Mouse (Mus musculus) ES-E14 (cell line): Measurements from ENCODE around the gene E2f2. TPM values are rescaled to one million over a fixed set of nuclear protein-coding genes. Genes with fewer than 3 reads are reported as not detected.

Experiments used
- DNase-seq: peaks from one replicate; pipeline ENCODE4 v3.0.0-alpha.2; 2013; ENCODE audit warnings: low read depth, low spot score
- H3K27ac ChIP-seq: 2 replicates; pipeline ENCODE4 v1.5.1; 2012; ENCODE audit warnings: low read depth, mild to moderate bottlenecking, low read length, moderate library complexity, mixed read lengths; ENCODE audit not compliant: poor library complexity, insufficient read depth, severe bottlenecking
- H3K36me3 ChIP-seq: 2 replicates; pipeline ENCODE4 v1.6.1; 2012; ENCODE audit warnings: mild to moderate bottlenecking, low read length, moderate library complexity, mixed read lengths; ENCODE audit not compliant: control insufficient read depth, poor library complexity, insufficient read depth, severe bottlenecking
- H3K4me1 ChIP-seq, 2 experiments: fragments of 150-350 bp in 1 of 2; sonication (generic) in 1 of 2; 2 replicates each; pipeline ENCODE4 v1.6.1; 2012; ENCODE audit warnings: low read length in 2 of 2, mild to moderate bottlenecking in 1 of 2, mixed read lengths in 1 of 2; ENCODE audit not compliant: control insufficient read depth in 2 of 2, insufficient read depth in 2 of 2, poor library complexity in 1 of 2
- H3K4me3 ChIP-seq, 2 experiments: fragments of 150-350 bp in 1 of 2; sonication (generic) in 1 of 2; 2 replicates each; pipeline ENCODE4 v1.5.1; 2012; ENCODE audit warnings: low read length in 2 of 2, low read depth in 1 of 2, mild to moderate bottlenecking in 1 of 2, mixed read lengths in 1 of 2; ENCODE audit not compliant: insufficient read depth in 1 of 2, poor library complexity in 1 of 2, severe bottlenecking in 1 of 2
- H3K9ac ChIP-seq: 2 replicates; pipeline ENCODE4 v1.6.1; 2012; ENCODE audit warnings: low read depth, mild to moderate bottlenecking, low read length, mixed read lengths; ENCODE audit not compliant: poor library complexity, insufficient read depth, severe bottlenecking
- H3K9me3 ChIP-seq: fragments of 150-350 bp; sonication (generic); 2 replicates; pipeline ENCODE4 v1.6.1; 2012; ENCODE audit warnings: low read depth, mild to moderate bottlenecking, low read length; ENCODE audit not compliant: control insufficient read depth, insufficient read depth
- CHD2 ChIP-seq: IDR thresholded peaks from 2 replicates; pipeline ENCODE4 v1.6.1; 2014; ENCODE audit warnings: mild to moderate bottlenecking, low read depth, low read length, inconsistent platforms
- HCFC1 ChIP-seq: IDR thresholded peaks from 2 replicates; pipeline ENCODE4 v1.6.1; 2012; ENCODE audit warnings: low read length, inconsistent platforms, borderline replicate concordance; ENCODE audit not compliant: insufficient read depth
- MAFK ChIP-seq: IDR thresholded peaks from 2 replicates; pipeline ENCODE4 v1.6.1; 2014; ENCODE audit warnings: mild to moderate bottlenecking, low read depth, low read length, inconsistent platforms; ENCODE audit not compliant: insufficient read depth
- ZC3H11A ChIP-seq: IDR thresholded peaks from 2 replicates; pipeline ENCODE4 v1.6.1; 2012; ENCODE audit warnings: low read depth, mild to moderate bottlenecking, inconsistent platforms, low read length, borderline replicate concordance
- ZNF384 ChIP-seq: IDR thresholded peaks from 2 replicates; pipeline ENCODE4 v1.6.1; 2012; ENCODE audit warnings: low read depth, low read length, inconsistent platforms
- in situ Hi-C, 2 experiments: fragments of 600-800 bp; cut with MboI; formaldehyde crosslinking; loops; one replicate each; pipeline ENCODE4 v1.15.1; 2025; ENCODE audit warnings: low sequenced_read_pairs in 2 of 2, inconsistent platforms in 1 of 2; ENCODE audit not compliant: unreplicated experiment in 2 of 2
- total RNA-seq: library from RNA; depleted of rRNA; stranded (reverse); fragments of 300-350 nt; gene quantifications from 2 replicates; pipeline ENCODE4 v1.2.3, GENCODE M21; 2012

E2f2 gene
- total RNA-seq, 1 experiment = 7.5 TPM

DNA sequence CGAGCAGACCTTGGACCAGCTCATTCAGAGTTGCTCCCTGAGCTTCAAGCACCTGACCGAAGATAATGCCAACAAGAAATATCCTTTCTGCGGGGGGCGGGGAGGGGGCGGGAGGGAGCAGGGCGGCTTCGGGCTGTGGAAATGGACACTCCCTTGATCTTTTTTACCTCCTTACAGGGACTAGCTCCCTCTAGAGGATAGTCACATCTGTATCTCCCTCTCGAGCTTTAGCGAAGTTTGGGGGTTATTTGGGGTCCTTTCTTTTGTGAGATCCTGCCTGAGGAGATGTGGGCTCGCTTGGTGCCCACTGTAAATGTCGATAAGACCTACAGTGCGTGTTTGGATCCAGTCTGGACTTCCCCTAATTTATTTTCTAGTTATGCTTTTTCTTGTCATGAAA is 9.2 kb downstream of the E2f2 start:
- no peaks in the 10 kb centered on the region for H3K9me3 ChIP-seq
- H3K27ac ChIP-seq = 0 out of 2 replicates have a peak overlapping the region, but pooled peaks have one; percentile 35
- peaks cover 4 to 12% of the 10 kb centered on the region in 2 experiments; a peak in 3 of 4 replicates for H3K4me1 ChIP-seq
- DNase-seq = no peak
- no peak for TF ChIP-seq HCFC1
- no peak for TF ChIP-seq ZC3H11A
- no peak for TF ChIP-seq CHD2
- no peak for TF ChIP-seq MAFK
- no peak for TF ChIP-seq ZNF384
- peak overlapping the region; percentile 47; a peak in 3 of 4 replicates for H3K4me3 ChIP-seq
- no peak overlapping the region for H3K9ac ChIP-seq
- H3K36me3 ChIP-seq = peaks cover 15% of the 10 kb centered on the region
- in situ Hi-C loops = no loop called here

DNA sequence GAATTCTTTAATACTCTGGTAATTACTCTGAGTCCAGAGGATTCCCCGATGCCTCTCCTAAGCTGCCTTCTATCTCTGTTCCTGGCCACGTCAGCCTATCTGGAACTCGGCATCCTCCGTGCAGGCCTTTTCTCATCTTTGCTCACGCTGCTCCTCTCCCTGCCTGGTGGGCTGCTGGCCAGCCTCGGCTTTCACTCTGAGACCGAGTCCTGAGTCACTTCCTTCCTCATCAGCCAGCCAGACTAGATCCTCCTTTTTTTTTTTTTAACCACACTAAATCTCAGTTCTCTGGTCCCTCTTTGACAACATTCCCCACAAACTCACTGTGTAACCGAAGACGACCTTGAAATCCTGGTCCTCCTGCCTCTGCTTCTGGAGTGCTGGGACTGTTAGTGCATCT is 13.2 kb downstream of the E2f2 start:
- Histone ChIP-seq H3K4me3 (no peak overlapping the region), H3K9ac (no peak overlapping the region), H3K9me3 (no peaks in the 10 kb centered on the region), H3K4me1 (peaks cover 0 to 2% of the 10 kb centered on the region in 2 experiments; a peak in 1 of 4 replicates), H3K27ac (no peak overlapping the region), H3K36me3 (peaks cover 30% of the 10 kb centered on the region)
- no peak for TF ChIP-seq MAFK
- TF ChIP-seq CHD2 = no peak
- TF ChIP-seq ZNF384 = no peak
- TF ChIP-seq ZC3H11A = no peak
- no peak for TF ChIP-seq HCFC1
- DNase-seq = no peak
- in situ Hi-C loops = no loop called here

DNA sequence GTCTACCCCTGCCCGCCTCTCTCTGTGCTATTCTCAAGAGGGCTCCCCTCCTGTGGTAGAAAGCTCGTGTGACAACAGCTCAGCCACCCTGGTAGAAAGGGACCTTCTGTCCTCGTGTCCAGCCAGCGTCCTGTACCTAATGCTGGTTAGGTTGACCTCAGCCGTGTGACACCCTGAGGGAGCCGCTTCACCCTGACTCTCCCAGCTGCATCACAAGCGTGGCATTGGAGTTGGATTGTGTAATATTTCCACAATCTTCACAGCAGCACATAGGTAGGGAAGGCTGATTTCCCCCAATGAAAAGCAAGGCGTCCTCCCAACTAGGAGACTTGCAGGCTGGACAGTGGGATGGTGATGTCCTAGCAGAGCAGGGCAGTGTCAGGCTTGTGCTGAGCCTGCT is 14.1 kb downstream of the E2f2 start:
- no peaks in the 10 kb centered on the region for H3K9me3 ChIP-seq
- TF ChIP-seq ZNF384 = no peak
- TF ChIP-seq HCFC1 = no peak
- no peak for TF ChIP-seq CHD2
- TF ChIP-seq ZC3H11A = no peak
- TF ChIP-seq MAFK = no peak
- DNase-seq = no peak
- peaks cover 34% of the 10 kb centered on the region for H3K36me3 ChIP-seq
- H3K4me3 ChIP-seq = no peak overlapping the region
- H3K4me1 ChIP-seq = no peaks in the 10 kb centered on the region
- in situ Hi-C loops = no loop called here
- no peak overlapping the region for H3K9ac ChIP-seq
- no peak overlapping the region for H3K27ac ChIP-seq

GRCm38 (mm10) chr4:136186739-136187472 is 14.7 kb downstream of the E2f2 start:
- Histone ChIP-seq H3K27ac (no peak overlapping the region), H3K36me3 (peaks cover 35% of the 10 kb centered on the region), H3K9me3 (no peaks in the 10 kb centered on the region), H3K4me3 (no peak overlapping the region), H3K9ac (no peak overlapping the region), H3K4me1 (no peaks in the 10 kb centered on the region)
- in situ Hi-C loops = no loop called here
- TF ChIP-seq MAFK (no peak), ZNF384 (no peak), CHD2 (no peak), ZC3H11A (no peak), HCFC1 (no peak)
- no peak for DNase-seq
